Mouse (Mus musculus): ENCODE measurements around the gene Cadps. TPM values are rescaled to one million over a fixed set of nuclear protein-coding genes. Genes with fewer than 3 reads are reported as not detected.
A peak's percentile ranks its signal among the peaks of the same experiment; 100 is the strongest.
"Not testable (repeated sequence)": the region's sequence is repeated elsewhere in the genome, so short reads cannot be mapped to it uniquely, and the experiment has no call there.

Gene Cadps
- total and polyA plus RNA-seq, 3 experiments: 0.09 to 0.16 TPM; not detected in 1

DNA sequence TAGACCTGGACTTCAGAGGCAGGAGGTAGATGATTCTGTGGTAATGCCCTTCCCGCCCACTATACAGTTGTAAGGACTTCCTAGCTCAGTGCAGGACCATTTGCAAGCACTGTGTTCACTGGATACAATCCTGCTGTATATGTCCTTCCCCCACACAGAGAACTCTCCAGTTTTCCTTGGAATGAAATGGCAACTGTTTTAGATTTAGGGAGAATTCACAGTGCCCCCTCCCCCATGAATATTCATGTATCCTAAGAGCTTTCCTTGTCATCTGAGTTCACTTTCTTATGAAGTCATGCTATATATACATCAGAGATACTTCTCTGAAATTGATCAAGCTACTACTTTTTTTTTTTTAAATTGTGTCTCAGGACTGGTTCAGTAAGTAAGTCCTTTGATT, 244.7 kb downstream of the Cadps start:
- intact Hi-C loops (cut with DNase I): no loop called here
- TF ChIP-seq CTCF (IDR thresholded peaks at IDR 0.05): no peak
- no peak for TF ChIP-seq POLR2A (IDR thresholded peaks at IDR 0.05; ENCODE audit: insufficient read depth, low read depth, low read length)
- no peak for TF ChIP-seq EP300 (IDR thresholded peaks at IDR 0.05; ENCODE audit: insufficient read depth, low read depth, low read length)
- Histone ChIP-seq H3K27me3 (ENCODE audit: control insufficient read depth, insufficient read depth, low read length) (no peaks in the 10 kb centered on the region), H3K79me2 (replicated peaks; ENCODE audit: control insufficient read depth, insufficient read depth, low read length) (no peaks in the 10 kb centered on the region), H3K36me3 (ENCODE audit: control insufficient read depth, insufficient read depth, low read length) (no peaks in the 10 kb centered on the region), H3K27ac (no peak overlapping the region), H3K9ac (ENCODE audit: low read depth, low read length) (no peak overlapping the region), H3K4me3 (no peak overlapping the region), H3K4me1 (ENCODE audit: control insufficient read depth, insufficient read depth, low read length) (no peaks in the 10 kb centered on the region)
- DNase-seq: no peak
- WGBS: 85% methylated on average over 1 of the region's 1 CpGs

DNA sequence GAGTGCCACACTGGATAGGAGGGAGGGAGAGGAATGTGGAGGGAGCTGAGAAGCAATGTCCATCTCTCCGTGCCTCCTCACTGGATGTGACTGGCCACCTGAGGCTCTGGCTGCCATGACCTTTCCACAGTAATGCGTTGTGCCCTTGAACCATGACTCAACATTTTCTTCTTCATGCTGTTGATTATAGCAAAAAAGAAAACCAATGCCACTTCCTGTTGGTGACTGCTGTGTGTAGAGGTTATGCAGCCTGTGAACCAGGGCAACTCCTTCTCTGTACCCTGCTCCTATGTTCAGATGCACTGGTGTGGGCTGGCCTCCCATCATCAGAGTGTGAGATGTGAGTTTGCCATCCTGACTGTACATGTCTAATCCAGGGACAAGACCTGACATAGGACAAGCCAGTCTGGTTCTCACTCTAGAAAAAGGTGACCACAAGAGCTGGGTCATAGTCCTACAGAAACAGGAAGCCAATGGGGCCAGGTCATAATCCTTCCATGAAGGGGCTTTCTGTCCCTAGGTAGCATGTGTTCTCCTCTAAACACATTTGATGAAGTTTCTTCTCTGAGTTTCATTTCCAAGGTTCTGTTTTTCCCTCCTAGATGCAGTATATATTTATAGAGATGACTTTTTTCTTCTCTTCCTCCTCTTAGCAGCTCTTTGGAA, 245.3 kb downstream of the Cadps start:
- no peak for TF ChIP-seq POLR2A (IDR thresholded peaks at IDR 0.05; ENCODE audit: insufficient read depth, low read depth, low read length)
- TF ChIP-seq CTCF (IDR thresholded peaks at IDR 0.05): no peak
- TF ChIP-seq EP300 (IDR thresholded peaks at IDR 0.05; ENCODE audit: insufficient read depth, low read depth, low read length): no peak
- H3K27me3 ChIP-seq (ENCODE audit: control insufficient read depth, insufficient read depth, low read length): no peaks in the 10 kb centered on the region
- H3K9ac ChIP-seq (ENCODE audit: low read depth, low read length): no peak overlapping the region
- H3K36me3 ChIP-seq (ENCODE audit: control insufficient read depth, insufficient read depth, low read length): no peaks in the 10 kb centered on the region
- H3K4me3 ChIP-seq: no peak overlapping the region
- DNase-seq: no peak
- WGBS: 59% methylated on average over 2 of the region's 2 CpGs
- H3K79me2 ChIP-seq (replicated peaks; ENCODE audit: control insufficient read depth, insufficient read depth, low read length): no peaks in the 10 kb centered on the region
- H3K4me1 ChIP-seq (ENCODE audit: control insufficient read depth, insufficient read depth, low read length): no peaks in the 10 kb centered on the region
- no peak overlapping the region for H3K27ac ChIP-seq
- intact Hi-C loops (cut with DNase I): no loop called here

DNA sequence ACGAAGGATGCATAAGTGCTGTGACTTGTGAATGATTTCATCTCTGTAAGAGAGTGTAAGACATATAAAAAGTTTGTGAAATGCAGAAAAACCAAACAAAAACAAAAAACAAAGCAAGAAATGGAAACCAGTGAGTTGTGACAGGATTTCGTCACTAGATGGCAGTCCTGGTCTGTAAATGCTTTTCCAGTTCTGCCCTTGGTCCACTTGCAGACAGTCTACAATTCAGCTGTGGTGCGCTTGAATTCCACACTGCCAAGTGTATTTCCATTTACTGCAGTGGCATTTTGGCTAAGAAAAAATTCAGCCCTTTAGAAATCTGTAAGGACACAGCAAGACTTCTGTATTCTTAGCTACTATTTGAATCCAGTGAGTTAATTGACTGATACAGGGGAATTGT, 247.8 kb downstream of the Cadps start:
- no peak for DNase-seq
- Histone ChIP-seq H3K36me3 (ENCODE audit: control insufficient read depth, insufficient read depth, low read length) (no peaks in the 10 kb centered on the region), H3K27me3 (ENCODE audit: control insufficient read depth, insufficient read depth, low read length) (no peaks in the 10 kb centered on the region), H3K4me3 (no peak overlapping the region), H3K4me1 (ENCODE audit: control insufficient read depth, insufficient read depth, low read length) (no peaks in the 10 kb centered on the region), H3K9ac (ENCODE audit: low read depth, low read length) (no peak overlapping the region), H3K79me2 (replicated peaks; ENCODE audit: control insufficient read depth, insufficient read depth, low read length) (no peaks in the 10 kb centered on the region), H3K27ac (no peak overlapping the region)
- WGBS: 19% methylated on average over 3 of the region's 3 CpGs
- intact Hi-C loops (cut with DNase I): loop anchor here (1.0 kb wide), 2 partner anchors 623 to 662 kb away; no protein-coding TSS in a partner anchor
- TF ChIP-seq POLR2A (IDR thresholded peaks at IDR 0.05; ENCODE audit: insufficient read depth, low read depth, low read length) (no peak), CTCF (IDR thresholded peaks at IDR 0.05) (peak; percentile 78)

DNA sequence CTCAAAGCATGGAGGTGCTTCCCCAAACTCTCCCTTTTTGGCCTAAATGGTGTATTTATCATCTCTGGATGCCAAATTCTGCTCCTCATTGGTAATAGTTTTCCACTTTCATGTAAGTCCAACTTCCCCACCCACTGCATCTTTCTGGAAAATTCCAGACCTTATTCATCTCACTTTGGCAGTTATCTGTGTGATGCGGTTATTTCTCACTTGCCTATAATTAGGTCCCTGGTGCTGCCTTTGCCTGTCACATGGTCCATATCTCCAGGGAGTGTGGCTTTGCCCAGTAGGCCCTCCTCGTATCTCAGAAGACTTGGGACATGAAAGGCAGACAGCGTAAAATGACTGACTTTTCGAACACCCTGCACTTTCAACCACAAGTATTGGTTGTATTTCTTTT, 248.5 kb downstream of the Cadps start:
- 50% methylated on average over 4 of the region's 4 CpGs for WGBS
- Histone ChIP-seq H3K27me3 (ENCODE audit: control insufficient read depth, insufficient read depth, low read length) (no peaks in the 10 kb centered on the region), H3K27ac (no peak overlapping the region), H3K79me2 (replicated peaks; ENCODE audit: control insufficient read depth, insufficient read depth, low read length) (no peaks in the 10 kb centered on the region), H3K36me3 (ENCODE audit: control insufficient read depth, insufficient read depth, low read length) (no peaks in the 10 kb centered on the region), H3K9ac (ENCODE audit: low read depth, low read length) (no peak overlapping the region), H3K4me3 (no peak overlapping the region), H3K4me1 (ENCODE audit: control insufficient read depth, insufficient read depth, low read length) (no peaks in the 10 kb centered on the region)
- intact Hi-C loops (cut with DNase I): no loop called here
- TF ChIP-seq EP300 (IDR thresholded peaks at IDR 0.05; ENCODE audit: insufficient read depth, low read depth, low read length): no peak
- TF ChIP-seq POLR2A (IDR thresholded peaks at IDR 0.05; ENCODE audit: insufficient read depth, low read depth, low read length): no peak
- TF ChIP-seq CTCF (IDR thresholded peaks at IDR 0.05): no peak
- peak in 1 of 2 experiments; percentile 5 for DNase-seq

DNA sequence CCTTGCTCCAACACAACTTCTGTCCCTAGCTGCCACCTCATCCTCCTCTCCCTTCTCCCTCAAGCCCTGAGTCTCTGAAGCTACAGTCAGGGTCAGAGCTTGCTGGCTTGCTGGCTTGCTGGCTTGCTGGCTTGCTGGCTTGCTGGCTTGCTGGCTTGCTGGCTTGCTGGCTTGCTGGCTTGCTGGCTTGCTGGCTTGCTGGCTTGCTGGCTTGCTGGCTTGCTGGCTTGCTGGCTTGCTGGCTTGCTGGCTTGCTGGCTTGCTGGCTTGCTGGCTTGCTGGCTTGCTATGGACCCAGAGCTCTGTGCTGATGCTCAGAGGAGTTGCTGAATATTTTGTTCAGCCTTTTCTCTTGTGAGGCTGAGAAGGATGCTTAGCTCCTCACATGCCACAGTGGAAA, 261.1 kb downstream of the Cadps start:
- DNase-seq; intact Hi-C loops (cut with DNase I); H3K4me3 ChIP-seq: not testable (repeated sequence)

DNA sequence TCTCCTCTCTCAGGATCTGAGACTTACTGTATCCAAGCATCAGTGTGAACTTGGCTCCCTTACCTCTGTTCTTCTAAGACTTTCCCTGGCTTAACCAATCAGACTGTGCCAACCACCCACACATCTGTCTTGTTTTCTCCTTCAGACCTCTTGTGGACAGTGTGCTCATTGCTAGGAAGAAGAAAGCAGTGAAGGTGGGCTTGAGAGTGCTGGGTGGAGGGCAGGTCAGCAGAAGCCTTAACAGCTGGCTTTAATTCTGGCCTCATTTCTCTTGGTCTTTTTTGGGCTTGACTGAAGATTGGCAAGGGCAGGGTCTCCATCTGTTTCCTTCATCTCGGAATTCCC, 262.7 kb downstream of the Cadps start:
- intact Hi-C loops (cut with DNase I): no loop called here
- H3K9ac ChIP-seq (ENCODE audit: low read depth, low read length): no peak overlapping the region
- TF ChIP-seq EP300 (IDR thresholded peaks at IDR 0.05; ENCODE audit: insufficient read depth, low read depth, low read length): no peak
- no peak for TF ChIP-seq CTCF (IDR thresholded peaks at IDR 0.05)
- no peak for TF ChIP-seq POLR2A (IDR thresholded peaks at IDR 0.05; ENCODE audit: insufficient read depth, low read depth, low read length)
- H3K27me3 ChIP-seq (ENCODE audit: control insufficient read depth, insufficient read depth, low read length): no peaks in the 10 kb centered on the region
- H3K4me1 ChIP-seq (ENCODE audit: control insufficient read depth, insufficient read depth, low read length): no peaks in the 10 kb centered on the region
- no peak for DNase-seq
- H3K79me2 ChIP-seq (replicated peaks; ENCODE audit: control insufficient read depth, insufficient read depth, low read length): no peaks in the 10 kb centered on the region
- no peak overlapping the region for H3K27ac ChIP-seq
- no peak overlapping the region for H3K4me3 ChIP-seq
- H3K36me3 ChIP-seq (ENCODE audit: control insufficient read depth, insufficient read depth, low read length): no peaks in the 10 kb centered on the region
- 48% methylated on average over 1 of the region's 1 CpGs for WGBS

More for the DNA sequence above, 261.1 kb downstream of the Cadps start:
- H3K4me1 ChIP-seq (ENCODE audit: control insufficient read depth, insufficient read depth, low read length); H3K27ac ChIP-seq; H3K9ac ChIP-seq (ENCODE audit: low read depth, low read length); H3K36me3 ChIP-seq (ENCODE audit: control insufficient read depth, insufficient read depth, low read length); H3K27me3 ChIP-seq (ENCODE audit: control insufficient read depth, insufficient read depth, low read length); H3K79me2 ChIP-seq (replicated peaks; ENCODE audit: control insufficient read depth, insufficient read depth, low read length): not testable (repeated sequence)

All from heart, adult 2 months (tissue).